Mouse (Mus musculus): ENCODE measurements at regions not wholly inside any gene's neighbourhood (a gene's known extent, or its start where the extent isn't known, plus 50 kb on each side); places are given as distances from the start of the nearest gene placed in this dataset.

GRCm38 (mm10) chr14:106365624-106366118 is 259.7 kb downstream of the Trim52 start:
- DNase-seq (ENCODE audit: low spot score in 2 of 2) = no peak

GRCm38 (mm10) chr14:106373451-106373850 is 267.5 kb downstream of the Trim52 start:
- DNase-seq (ENCODE audit: low spot score in 2 of 2) = no peak

GRCm38 (mm10) chr14:106379645-106380044 is 273.6 kb downstream of the Trim52 start:
- no peak for DNase-seq (ENCODE audit: low spot score in 2 of 2)

GRCm38 (mm10) chr14:106387671-106388070 is 281.7 kb downstream of the Trim52 start:
- DNase-seq (ENCODE audit: low spot score in 2 of 2) = no peak

- no peak for DNase-seq (ENCODE audit: low spot score in 2 of 2)
Observed at GRCm38 (mm10) chr14:106390546-106390945, 284.5 kb downstream of the Trim52 start.

GRCm38 (mm10) chr14:106393978-106394377 is 288.0 kb downstream of the Trim52 start:
- no peak for DNase-seq (ENCODE audit: low spot score in 2 of 2)

GRCm38 (mm10) chr14:106412917-106413558 is 307.0 kb downstream of the Trim52 start:
- no peak for DNase-seq (ENCODE audit: low spot score in 2 of 2)

- no peak for DNase-seq (ENCODE audit: low spot score in 2 of 2)
Observed at GRCm38 (mm10) chr14:106424714-106425113, 318.7 kb downstream of the Trim52 start.

GRCm38 (mm10) chr14:106428594-106428993 is 322.6 kb downstream of the Trim52 start:
- DNase-seq (ENCODE audit: low spot score in 2 of 2) = no peak

- DNase-seq (ENCODE audit: low spot score in 2 of 2) = peak; percentile 2 to 6
Observed at GRCm38 (mm10) chr14:106439282-106439681, 333.3 kb downstream of the Trim52 start.

- no peak for DNase-seq (ENCODE audit: low spot score in 2 of 2)
Observed at GRCm38 (mm10) chr14:106489074-106489473, 383.1 kb downstream of the Trim52 start.

GRCm38 (mm10) chr14:106491389-106491788 is 385.4 kb downstream of the Trim52 start:
- DNase-seq (ENCODE audit: low spot score in 2 of 2) = no peak

- DNase-seq (ENCODE audit: low spot score in 2 of 2) = no peak
Observed at GRCm38 (mm10) chr14:106500344-106501135, 394.5 kb downstream of the Trim52 start.

- no peak for DNase-seq (ENCODE audit: low spot score in 2 of 2)
Observed at GRCm38 (mm10) chr14:106506921-106507320, 400.9 kb downstream of the Trim52 start.

GRCm38 (mm10) chr14:106518552-106519358 is 412.8 kb downstream of the Trim52 start:
- no peak for DNase-seq (ENCODE audit: low spot score in 2 of 2)

- no peak for DNase-seq (ENCODE audit: low spot score in 2 of 2)
Observed at GRCm38 (mm10) chr14:106520808-106521207, 414.8 kb downstream of the Trim52 start.

- no peak for DNase-seq (ENCODE audit: low spot score in 2 of 2)
Observed at GRCm38 (mm10) chr14:106550150-106550549, 444.2 kb downstream of the Trim52 start.

- DNase-seq (ENCODE audit: low spot score in 2 of 2) = no peak
Observed at GRCm38 (mm10) chr14:106579281-106579680, 473.3 kb downstream of the Trim52 start.

- no peak for DNase-seq (ENCODE audit: low spot score in 2 of 2)
Observed at GRCm38 (mm10) chr14:106581886-106582285, 475.9 kb downstream of the Trim52 start.

GRCm38 (mm10) chr14:106593352-106593751 is 487.4 kb downstream of the Trim52 start:
- no peak for DNase-seq (ENCODE audit: low spot score in 2 of 2)

- no peak for DNase-seq (ENCODE audit: low spot score in 2 of 2)
Observed at GRCm38 (mm10) chr14:106593980-106594379, 488.0 kb downstream of the Trim52 start.

GRCm38 (mm10) chr14:106607041-106607440 is 501.0 kb downstream of the Trim52 start:
- DNase-seq (ENCODE audit: low spot score in 2 of 2) = no peak

All from spleen, postnatal 36 days (tissue).